Mouse (Mus musculus) thymus, postnatal 25 days (tissue): ENCODE results near the gene Ttc30a1.
"Not testable (repeated sequence)": the region's sequence is repeated elsewhere in the genome, so short reads cannot be mapped to it uniquely, and the experiment has no call there.

Experiments used
- DNase-seq: peaks from one replicate; pipeline ENCODE4 v3.0.0; 2022

Ttc30a1 gene

GRCm38 (mm10) chr2:75982626-75983025 is 859 bp upstream of the Ttc30a1 start:
- no peak for DNase-seq

GRCm38 (mm10) chr2:75980933-75981439 is 781 bp downstream of the Ttc30a1 start:
- not testable (repeated sequence) for DNase-seq

- peak; percentile 11 for DNase-seq
Observed at GRCm38 (mm10) chr2:75977752-75978368, 3.9 kb downstream of the Ttc30a1 start, which contains the start of gene Ttc30a2. Gene Ttc30a2, minus strand, starts transcription at chr2:75978170.

- DNase-seq = not testable (repeated sequence)
Observed at GRCm38 (mm10) chr2:75976070-75976469, 5.7 kb downstream of the Ttc30a1 start.

- no peak for DNase-seq
Observed at GRCm38 (mm10) chr2:75974131-75974530, 7.6 kb downstream of the Ttc30a1 start.

GRCm38 (mm10) chr2:75964972-75965371 is 16.8 kb downstream of the Ttc30a1 start:
- peak; percentile 64 for DNase-seq

- DNase-seq = peak; percentile 25
Observed at GRCm38 (mm10) chr2:75964512-75964911, 17.3 kb downstream of the Ttc30a1 start.

GRCm38 (mm10) chr2:75964051-75964450 is 17.7 kb downstream of the Ttc30a1 start:
- DNase-seq = no peak

GRCm38 (mm10) chr2:75963211-75963840 is 18.4 kb downstream of the Ttc30a1 start:
- DNase-seq = no peak

- no peak for DNase-seq
Observed at GRCm38 (mm10) chr2:75960366-75961330, 21.1 kb downstream of the Ttc30a1 start.

GRCm38 (mm10) chr2:75959850-75960365 is 21.9 kb downstream of the Ttc30a1 start:
- DNase-seq = no peak

- no peak for DNase-seq
Observed at GRCm38 (mm10) chr2:75959183-75959849, 22.5 kb downstream of the Ttc30a1 start.

GRCm38 (mm10) chr2:75955709-75956108 is 26.1 kb downstream of the Ttc30a1 start:
- DNase-seq = no peak

- DNase-seq = no peak
Observed at GRCm38 (mm10) chr2:75953320-75953719, 28.4 kb downstream of the Ttc30a1 start.

- DNase-seq = no peak
Observed at GRCm38 (mm10) chr2:75950685-75951084, 31.1 kb downstream of the Ttc30a1 start.

GRCm38 (mm10) chr2:75938117-75939063 is 43.4 kb downstream of the Ttc30a1 start, which contains the start of gene Ttc30b:
Gene Ttc30b, minus strand, starts transcription at chr2:75938585.
- peak; percentile 74 for DNase-seq

GRCm38 (mm10) chr2:75937520-75938116 is 44.1 kb downstream of the Ttc30a1 start:
- DNase-seq = not testable (repeated sequence)

- DNase-seq = not testable (repeated sequence)
Observed at GRCm38 (mm10) chr2:75936685-75937084, 45.1 kb downstream of the Ttc30a1 start.

GRCm38 (mm10) chr2:75933541-75933940 is 48.2 kb downstream of the Ttc30a1 start:
- DNase-seq = no peak

- DNase-seq = no peak
Observed at GRCm38 (mm10) chr2:75930941-75931340, 50.8 kb downstream of the Ttc30a1 start.
